Mouse (Mus musculus): ENCODE measurements around the gene B3gnt7.

DNA sequence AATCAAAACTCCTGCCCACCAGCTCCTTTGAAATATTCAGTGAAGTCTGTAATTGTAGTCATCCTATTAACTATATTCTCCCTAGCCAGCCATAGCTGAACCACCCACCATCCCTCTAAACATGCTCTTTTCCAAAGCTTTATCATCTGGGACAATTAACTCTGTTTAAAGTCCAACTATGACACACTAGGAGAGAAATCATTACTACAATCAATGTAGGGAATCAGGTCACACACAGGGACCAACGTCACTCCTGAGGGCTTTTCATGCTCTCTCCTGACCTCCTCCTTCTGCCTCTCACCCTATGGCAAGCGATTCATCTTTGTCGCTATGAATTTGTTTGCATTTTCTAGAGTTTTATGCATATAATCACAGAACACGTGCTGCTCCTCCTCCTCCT lies 15.2 kb upstream of the B3gnt7 start:
- TF ChIP-seq CTCF (IDR thresholded peaks at IDR 0.05; ENCODE audit: low read depth) = no peak
- no peak for TF ChIP-seq EP300 (optimal IDR thresholded peaks at IDR 0.05)

Measured in stomach, postnatal 0 days (tissue).